Mouse (Mus musculus) liver, adult 2 months (tissue): ENCODE measurements at regions not wholly inside any gene's neighbourhood (a gene's known extent, or its start where the extent isn't known, plus 50 kb on each side); places are given as distances from the start of the nearest gene placed in this dataset.

ENCODE experiments used
- CTCF ChIP-seq: fragments of 200-500 bp; IDR thresholded peaks from 2 replicates; pipeline ENCODE4 v1.5.1; 2011; ENCODE audit warnings: low read depth, low read length, control low read depth
- POLR2A ChIP-seq: fragments of 200-500 bp; IDR thresholded peaks from 2 replicates; pipeline ENCODE4 v1.6.1; 2011; ENCODE audit warnings: low read length, control low read depth; ENCODE audit not compliant: insufficient read depth; ENCODE audit errors: extremely low read depth

GRCm38 (mm10) chr11:17727258-17728034, 226.2 kb downstream of the Etaa1 start:
- no peak for TF ChIP-seq CTCF
- TF ChIP-seq POLR2A, result no peak
